Mouse (Mus musculus) MN1 (cell line): ENCODE data around the gene H2-M5.
"Not testable (repeated sequence)": the region's sequence is repeated elsewhere in the genome, so short reads cannot be mapped to it uniquely, and the experiment has no call there.

Experiments used
- DNase-seq: peaks from one replicate; pipeline ENCODE4 v3.0.0-alpha.2; 2016; ENCODE audit warnings: low spot score

The H2-M5 gene

DNA sequence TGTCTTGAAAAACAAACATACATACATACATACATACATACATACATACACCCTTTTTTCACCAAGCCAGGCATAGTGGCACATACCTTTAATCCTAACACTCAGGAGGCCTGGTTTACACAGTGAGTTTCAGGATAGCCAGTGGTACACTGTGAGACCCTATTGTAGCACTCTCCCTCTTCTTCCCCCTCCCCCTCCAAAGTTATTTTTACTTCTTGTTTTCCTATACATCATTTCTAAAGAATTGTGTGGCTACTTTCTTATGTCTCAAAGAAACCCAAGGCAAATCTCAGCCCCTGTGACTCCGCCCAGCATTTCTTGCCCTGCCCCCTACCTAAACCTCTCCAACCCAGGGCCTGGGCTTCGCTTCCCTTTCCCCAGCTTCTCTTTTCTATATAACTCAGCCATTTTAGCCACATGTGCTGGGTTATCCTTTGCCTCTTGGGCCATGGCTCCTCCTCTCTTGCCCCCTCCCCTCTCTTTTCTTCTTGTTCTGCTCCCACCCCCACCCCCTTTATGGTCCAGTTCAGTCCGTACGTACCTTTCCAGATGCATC is 4.5 kb upstream of the H2-M5 start:
- no peak for DNase-seq

DNA sequence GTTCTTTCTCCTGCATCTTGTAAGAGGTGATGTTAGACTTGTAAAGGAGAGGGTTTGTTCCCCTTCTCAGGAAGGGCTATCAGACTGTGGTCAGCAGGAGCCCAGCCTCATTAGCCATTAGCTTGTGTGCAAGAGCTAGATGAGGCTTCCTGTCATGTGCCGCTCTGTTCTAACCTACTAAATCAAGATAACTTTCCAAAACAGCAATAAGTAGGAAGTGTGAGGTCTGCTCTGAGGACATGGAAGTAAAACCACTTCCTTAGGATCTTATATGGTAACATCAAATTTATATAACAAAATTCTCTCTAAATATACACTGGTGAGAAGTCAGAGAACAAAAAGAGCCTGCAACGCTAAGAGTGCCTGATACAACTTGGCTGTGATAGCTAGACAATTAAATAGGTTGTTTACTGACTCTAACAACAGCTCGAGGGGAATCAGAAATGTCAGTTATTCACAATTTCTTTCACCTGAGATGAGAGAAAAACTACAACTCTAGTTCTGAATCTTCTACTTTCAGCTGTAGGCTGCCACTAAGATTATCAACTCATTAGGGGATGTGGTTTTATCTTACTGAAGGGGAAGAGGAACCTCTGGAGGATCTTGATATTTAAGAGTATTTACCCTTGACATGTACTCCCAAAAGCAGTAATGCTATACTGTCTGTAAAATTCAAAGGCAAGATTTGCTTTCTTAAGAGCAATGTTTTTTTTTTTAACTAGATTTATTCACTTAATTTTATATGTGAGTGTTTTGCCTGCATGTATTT is 3.2 kb upstream of the H2-M5 start:
- DNase-seq: no peak

DNA sequence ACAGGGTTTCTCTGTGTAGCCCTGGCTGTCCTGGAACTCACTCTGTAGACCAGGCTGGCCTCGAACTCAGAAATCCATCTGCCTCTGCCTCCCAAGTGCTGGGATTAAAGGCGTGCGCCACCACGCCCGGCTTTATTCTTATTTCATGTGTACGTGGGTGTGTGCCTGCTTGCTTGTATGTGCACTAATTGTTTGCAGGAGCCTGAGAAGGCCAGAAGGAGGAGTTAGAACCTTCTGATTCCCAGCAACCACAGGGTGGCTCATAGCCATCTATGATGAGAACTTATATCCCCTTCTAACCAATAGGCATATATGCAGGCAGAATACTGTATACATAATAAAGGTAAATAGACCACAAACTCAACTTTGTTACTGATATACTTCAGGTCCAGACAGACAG is 1.3 kb upstream of the H2-M5 start:
- not testable (repeated sequence) for DNase-seq

DNA sequence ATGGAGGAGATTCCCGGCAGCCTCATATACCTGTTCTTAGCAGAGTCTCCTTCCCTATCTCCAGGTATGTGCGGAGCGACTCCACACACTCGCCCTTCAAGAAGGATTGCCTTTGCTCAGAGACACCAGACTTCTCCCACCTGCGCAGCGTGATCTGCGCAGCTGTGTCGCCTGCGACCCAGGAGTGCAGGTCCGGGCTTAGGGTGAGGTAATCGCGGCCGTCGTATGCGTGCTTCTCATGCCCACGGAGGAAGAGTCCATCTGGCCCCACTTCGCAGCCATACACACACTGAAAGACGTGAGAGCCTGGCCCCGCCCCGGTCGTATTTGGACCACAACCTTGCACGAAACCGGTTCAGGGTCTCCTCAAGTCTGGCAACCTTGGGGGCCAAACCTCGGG is 862 bp downstream of the H2-M5 start:
- DNase-seq: no peak

DNA sequence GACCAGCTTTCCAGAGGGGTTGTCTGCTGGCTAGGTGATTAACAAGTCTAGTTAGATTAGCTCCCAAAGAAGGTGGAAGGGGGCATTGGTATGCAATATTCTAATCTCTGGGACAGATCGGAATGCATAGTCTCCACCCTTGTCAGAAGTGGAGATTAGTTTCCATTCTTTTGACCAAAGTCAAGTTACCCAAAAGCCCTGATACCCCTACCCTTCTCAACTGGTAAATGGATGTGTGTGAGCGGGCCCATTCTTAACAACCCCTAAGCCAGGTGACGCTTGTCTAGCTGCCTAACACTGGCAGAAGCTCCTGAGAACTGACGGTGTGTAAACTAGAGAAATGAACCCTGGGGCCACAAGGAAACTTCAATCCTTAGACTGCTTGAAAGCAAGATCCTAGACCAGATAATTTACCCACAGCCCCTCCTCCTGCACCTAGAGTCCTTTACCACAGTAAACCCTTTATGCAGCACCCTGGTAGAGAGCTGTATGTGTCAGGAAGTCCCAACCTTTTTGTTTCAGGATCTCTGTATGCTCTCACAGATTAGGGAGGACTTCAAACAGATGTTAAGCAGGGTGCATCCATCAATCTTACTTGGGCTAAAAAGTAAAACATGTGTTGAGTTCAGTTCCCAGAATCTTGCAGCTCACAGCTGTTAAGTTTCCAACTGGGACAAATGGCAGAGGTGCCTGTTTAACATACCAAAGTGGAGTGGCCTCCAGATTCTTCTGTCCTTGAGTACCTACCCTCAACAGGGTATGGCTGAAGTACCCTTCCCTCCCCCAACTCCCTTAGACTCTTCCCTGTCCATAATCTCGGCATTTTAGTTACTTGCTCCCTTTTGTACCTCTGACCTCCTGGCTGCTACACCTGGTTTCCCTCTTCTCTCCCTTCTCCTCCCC is 6.8 kb downstream of the H2-M5 start:
- no peak for DNase-seq

DNA sequence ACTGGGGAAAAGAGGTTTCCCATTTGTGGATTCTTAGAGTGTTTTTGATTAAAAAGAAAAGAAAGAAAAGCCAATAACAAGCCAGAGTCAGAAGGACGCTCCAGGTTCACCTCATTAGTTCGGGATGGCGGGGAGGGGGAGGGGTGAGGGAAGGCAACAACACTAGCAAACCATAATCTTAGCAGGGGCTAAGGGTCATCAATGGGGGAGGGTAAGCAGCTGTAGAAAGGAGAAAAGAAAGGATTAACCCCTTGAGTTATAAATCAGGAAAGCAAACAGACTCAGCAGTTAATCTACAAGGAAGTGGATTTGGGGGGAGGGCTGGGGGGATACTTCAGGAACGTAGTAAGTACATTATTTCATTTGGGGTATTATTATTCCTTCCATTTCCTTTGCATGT is 7.5 kb downstream of the H2-M5 start:
- no peak for DNase-seq

DNA sequence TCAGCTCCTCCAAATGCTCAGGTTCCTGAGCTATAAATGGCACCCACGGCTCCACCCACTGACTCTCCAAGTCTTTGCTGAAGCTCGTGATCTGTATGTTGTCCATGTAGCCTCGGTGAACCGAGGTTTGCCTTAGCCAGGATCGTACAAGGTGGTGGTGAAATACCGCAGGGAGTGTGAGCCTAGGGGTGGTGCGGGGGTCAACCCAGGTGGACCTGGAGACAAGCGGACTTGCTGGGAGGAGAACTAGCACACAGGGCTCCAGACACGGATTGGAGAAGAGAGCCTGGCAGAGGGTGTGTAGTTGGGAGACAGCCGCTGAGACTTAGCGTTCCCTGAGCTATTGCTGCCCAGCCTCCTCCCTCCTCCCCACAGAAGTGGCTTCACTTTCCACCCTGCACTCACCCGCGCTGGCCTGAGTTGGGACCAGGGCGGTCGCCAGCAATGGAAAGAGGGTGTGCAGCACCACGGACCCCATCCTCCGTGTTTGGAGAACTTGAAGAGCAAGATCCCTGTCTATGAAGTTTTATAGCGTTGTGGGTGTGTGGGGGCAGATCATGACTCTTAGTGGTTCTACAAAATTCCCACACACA is 8.0 kb downstream of the H2-M5 start, which contains the start of gene 2410137M14Rik:
Gene 2410137M14Rik, minus strand, starts transcription at position 17 of the 593 bp plus-strand sequence.
- no peak for DNase-seq

DNA sequence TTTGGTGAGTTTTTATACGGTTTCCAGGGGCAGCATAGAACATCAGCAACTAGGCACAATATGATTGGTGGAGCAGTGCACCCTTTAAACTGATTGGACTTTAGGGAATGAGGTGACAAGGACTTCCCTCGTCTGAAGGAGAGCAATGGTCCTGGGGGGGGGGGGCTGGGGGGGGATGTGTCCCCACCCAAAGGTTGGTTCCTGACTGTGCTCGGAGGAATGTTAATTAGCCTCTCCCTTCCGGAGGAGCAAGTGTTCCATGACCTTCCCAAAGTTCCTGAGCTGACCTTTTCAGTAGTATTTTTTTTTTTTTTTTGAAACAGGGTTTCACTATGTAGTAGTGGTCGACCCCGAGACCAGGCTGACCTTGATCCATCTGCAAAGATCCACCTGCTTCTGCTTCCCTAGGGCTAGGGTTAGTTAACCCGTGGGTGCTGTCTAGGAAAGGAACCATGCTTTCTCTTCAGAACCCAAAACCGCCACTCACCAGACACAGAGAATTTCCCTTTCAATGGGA is 16.0 kb downstream of the H2-M5 start:
- DNase-seq: no peak

DNA sequence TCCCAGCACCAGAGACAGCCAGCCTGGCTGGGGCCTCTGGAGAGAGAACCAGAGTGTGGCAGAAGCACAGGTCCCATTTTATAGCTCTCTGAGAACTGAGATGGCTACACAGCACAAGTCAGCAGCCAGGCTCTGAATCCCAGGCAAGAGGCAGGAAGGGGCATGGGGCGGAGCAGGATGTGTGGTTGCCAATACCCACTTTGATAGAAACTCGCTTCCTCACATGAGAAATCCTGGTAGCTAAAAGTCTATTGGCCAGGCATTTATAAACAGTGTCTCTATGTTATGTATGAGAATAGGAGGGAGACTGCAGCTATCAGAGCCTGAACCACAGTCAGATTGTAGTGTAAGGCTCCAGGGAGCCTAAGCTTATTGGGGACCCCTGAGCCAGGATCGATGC is 16.5 kb downstream of the H2-M5 start:
- no peak for DNase-seq

DNA sequence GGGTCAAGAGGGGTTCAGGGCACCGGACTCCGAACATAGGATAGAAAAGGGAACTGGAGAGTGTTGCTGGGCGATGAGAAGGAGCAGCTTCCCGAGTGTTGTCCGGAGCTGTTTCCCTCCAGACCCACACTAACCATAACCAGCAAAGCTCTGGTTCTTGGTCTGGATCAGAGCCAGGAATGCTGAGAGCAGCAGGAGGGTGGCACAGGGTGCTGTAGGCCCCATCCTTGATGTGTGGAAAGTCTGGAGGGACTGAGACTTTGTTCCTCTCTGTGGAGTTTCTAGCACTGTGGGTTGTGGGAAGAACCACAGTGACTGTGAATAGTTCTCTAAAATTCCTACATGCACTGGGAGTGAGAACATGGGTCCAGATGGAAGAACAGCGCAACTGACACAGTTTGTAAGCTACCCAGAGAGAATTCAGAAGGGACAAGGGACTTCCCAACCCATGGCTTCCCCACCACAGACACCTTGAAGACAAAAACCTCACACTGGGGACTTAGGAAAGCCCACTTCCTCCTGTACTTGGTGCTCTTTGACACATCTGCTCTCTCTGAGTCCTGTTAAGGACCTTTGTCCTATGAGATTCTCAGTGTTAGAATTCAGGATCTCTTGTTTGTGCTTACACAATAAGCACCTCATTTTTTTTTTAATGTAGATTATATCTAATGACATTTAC is 18.0 kb downstream of the H2-M5 start:
- DNase-seq: no peak

DNA sequence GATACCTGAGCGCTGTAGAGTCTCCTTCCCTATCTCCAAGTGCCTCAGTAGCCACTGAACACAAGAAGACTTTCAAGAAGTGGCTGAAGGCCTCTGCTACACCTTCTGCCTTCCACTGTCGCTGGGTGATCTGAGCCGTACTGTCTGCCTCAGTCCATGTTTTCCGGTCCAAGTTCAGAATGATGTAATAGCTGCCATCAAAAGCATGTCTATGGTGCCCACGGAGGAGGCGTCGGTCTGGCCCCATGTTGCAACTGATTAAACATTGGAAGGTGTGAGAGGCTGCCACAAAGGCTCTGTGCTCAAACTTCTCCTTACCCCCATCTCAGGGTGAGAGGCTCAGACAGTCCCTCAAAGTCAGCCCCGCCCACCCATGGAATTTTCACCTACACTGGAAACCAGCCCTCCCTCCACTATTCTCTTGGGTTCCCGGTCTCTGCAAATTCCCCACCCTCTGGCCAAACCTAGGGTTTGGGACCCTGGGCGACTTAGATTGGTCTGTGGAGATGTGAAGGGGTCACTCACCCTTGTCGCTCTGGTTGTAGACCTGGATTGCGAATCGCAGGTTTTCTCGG is 18.9 kb downstream of the H2-M5 start:
- DNase-seq: no peak

DNA sequence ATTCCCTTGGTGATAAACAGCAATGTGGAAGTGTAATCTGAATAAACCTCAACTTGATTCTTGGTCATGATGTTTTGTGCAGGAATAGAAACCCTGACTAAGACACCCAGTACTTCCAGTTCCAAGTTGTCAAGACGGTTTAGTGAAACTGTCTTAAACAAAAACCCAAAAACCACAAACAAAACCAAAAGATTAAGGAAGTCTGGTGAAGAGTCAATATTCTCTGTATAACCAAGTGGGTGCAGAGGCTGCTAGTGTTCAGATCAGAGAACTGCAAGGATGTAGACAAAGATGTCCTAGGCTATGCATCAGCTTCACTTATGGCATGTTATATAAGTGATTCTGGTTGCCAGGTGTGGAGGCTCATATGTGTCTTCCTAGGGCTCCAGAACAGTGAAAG is 22.5 kb downstream of the H2-M5 start:
- DNase-seq: no peak

DNA sequence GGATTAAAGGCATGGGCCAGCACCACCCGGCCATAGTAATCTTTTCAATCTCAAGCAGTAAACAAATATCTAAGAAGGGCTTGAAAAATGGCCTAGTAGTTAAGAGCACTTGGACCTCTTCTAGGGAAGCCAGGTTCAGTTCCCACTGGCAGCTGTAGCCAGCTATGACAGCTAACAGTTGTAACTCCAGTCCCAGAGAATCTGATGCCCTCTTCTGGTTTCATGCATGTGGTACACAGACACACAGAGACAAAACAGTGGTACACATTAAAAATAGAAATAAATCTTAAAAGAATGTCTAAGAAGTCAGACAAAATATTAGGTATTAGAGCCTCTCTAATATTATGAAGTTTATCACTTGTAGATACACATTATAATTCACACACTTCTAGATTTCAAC is 28.2 kb downstream of the H2-M5 start:
- DNase-seq: no peak

DNA sequence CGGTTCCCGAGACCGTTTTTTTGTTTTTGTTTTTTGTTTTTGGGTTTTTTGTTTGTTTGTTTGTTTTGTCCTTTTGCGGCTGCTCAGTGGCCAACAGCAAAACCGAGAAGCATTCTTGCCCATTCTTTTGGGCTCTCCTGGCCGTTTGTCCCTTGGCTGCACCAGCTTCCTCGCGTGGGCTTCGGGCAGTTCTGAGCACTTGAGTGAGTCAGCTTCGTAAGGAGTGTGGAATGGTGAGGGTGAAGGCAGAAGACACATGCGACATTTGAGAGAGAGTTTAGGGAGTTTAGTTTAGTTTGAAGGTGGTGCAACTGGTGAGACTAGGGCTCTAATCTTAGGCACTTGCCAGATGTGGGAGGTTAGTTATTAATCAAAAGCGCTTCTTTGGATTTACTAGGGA is 30.5 kb downstream of the H2-M5 start:
- peak; percentile 43 for DNase-seq

DNA sequence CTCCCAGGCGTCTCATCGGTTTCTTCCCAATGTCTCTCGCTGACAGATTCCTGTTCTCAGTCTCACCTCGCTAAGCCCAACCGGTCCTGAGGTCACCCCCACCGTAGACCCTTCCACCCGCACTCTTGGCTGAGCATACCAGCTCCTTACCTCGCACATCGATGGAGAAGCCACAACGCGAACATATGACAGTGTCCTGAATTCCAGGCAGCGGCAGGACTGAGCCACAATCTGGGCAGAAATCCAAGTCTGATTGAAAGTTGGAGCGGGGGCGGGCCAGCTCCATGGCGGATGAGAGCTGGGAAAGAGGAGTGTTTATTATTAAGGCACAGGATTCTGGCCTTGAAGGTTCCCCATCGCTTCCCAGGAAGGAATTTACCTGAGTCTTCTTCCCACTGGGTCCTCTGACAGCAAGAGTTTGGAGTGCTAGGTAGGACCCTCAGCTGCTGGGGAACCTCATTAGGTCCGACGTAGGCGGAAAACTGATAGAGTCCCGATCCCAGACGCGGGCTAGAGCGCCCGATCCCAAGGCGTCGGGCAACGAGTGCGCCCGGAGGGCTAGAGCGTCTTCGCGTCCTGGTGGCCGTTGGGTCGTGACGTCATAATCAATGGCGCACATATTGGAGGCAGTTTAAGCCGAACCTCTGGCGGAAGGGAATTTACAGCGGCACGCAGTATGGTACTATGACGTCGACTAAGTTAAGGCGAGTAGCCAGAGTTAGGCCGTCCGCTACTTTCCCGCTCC is 31.2 kb downstream of the H2-M5 start, which contains the start of the genes Znrd1 and Znrd1as:
Gene Znrd1, minus strand, starts transcription at position 561 of the 745 bp plus-strand sequence.
Gene Znrd1as, plus strand, starts transcription at position 594 of the 745 bp plus-strand sequence.
- DNase-seq: peak; percentile 100

DNA sequence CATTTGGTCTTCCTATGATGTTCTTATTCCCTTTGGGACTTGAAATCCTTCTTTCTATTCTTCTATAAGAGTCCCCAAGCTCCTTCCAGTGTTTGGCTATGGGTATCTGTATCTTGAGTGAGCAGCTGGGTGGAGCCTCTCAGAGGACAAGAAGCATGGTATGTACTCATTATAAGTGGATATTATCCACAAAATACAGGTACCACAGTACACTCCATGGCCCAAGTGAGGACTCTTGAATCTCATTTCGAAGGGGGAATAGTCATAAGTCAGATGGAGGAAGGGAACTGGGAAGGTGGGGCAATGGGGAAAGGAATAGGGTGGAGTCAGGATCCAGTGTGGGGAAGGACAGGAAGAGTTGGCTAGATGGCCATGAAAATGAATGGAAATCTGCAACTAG is 36.3 kb downstream of the H2-M5 start:
- DNase-seq: no peak

DNA sequence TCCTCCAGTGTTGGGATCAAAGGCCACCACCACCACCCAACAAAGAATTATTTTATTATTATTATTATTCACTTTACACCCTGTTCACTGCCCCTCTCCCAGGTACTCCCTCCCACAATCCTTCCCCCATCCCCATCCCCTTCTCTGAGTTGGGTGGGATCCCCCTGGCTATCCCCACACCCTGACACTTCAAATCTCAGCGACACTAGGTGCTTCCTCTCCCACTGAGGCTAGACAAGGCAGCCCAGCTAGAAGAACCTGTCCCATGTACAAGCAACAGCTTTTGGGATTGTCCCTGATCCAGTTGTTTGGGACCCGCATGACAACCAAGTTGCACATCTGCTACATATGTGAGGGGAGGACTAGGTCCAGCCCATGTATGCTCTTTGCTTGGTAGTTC is 36.7 kb downstream of the H2-M5 start:
- no peak for DNase-seq

DNA sequence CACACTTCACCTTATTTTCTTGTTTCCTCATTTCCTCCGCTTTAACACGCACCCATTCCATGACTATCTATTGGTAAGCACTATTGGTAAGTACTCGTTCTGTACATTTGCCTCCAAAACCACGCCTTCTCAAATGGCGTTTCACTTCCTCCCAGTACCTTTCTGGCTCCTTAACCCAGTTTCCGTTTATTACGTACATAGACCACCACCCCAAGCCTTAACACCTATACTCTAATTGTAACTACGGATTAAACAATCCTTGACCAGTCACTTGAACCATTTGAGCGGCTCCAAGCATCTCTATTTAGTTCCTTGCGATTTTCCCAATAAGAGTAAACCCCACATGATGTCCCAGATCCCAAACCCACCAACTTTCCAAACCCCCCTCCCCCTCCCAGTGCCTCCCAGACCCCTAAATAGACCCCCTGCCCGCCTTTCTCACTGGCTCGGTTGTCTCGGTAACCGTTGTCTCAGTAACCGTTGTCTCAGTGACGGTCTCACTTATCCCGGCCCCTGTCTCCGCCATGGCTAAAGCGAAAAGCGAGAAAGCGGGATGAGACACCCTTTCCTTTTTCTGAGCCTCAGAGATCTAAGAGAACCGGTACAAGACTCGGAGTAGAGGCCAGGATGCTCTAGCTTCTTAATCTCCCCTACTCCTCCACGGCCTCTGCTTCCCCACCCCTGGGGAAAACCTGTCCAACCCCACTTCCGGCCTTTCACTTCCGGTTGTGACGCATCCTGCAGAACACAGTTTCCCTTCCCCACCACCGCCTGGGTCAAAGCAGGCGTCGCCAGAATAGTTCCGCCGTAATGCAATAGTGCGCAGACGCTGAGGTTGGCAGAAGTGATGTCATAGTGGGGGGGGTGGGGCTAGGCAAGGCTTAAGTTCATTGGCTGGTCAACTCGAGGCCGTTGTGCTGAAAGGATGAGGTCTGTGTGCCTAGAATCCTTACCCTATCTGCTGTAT is 38.1 kb downstream of the H2-M5 start, which contains the start of gene Ppp1r11:
Gene Ppp1r11, minus strand, starts transcription at position 761 of the 967 bp plus-strand sequence.
- DNase-seq: peak; percentile 99

DNA sequence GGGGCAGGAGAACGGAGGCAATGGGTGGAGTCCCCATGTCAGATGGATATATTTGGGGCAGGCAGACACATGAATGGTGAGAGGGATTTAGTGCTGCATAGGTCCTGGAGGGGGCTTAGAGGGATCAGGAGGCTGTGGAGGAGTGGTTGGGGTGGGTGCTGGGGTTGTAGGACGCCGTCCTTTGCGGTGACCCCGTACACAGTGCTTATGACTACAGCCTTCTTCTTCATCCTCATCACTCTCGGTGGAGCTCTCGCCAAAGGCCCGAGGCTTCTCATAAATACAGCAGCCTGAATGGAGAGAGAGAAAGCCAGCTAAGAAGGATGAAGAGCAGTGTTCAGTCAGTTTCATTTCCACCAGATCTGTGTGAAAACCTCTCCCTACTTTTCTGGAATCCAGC is 40.1 kb downstream of the H2-M5 start:
- DNase-seq: no peak
